Mouse (Mus musculus) stomach, postnatal 0 days (tissue): ENCODE measurements around the gene Hp1bp3. TPM values are rescaled to one million over a fixed set of nuclear protein-coding genes. Genes with fewer than 3 reads are reported as not detected.

ENCODE experiments used
- ATAC-seq: fragments of 200-750 bp; cut with Nextera tagmentation; 2 replicates; pipeline ENCODE4 v1.8.0; 2017; ENCODE audit not compliant: low FRiP score, low TSS enrichment
- DNase-seq: peaks from one replicate; pipeline ENCODE4 v3.0.0-alpha.2; 2016; ENCODE audit warnings: low spot score
- H3K27ac ChIP-seq: fragments of 300-500 bp; sonication (generic); replicated peaks from 2 replicates; pipeline ENCODE4 v1.5.1; 2014; ENCODE audit warnings: mild to moderate bottlenecking, control low read depth
- H3K27me3 ChIP-seq: fragments of 300-500 bp; sonication (generic); 2 replicates; pipeline ENCODE4 v1.6.1; 2014; ENCODE audit warnings: low read length; ENCODE audit not compliant: control insufficient read depth, insufficient read depth
- H3K36me3 ChIP-seq: fragments of 300-500 bp; sonication (generic); 2 replicates; pipeline ENCODE4 v1.6.1; 2014; ENCODE audit warnings: low read length, mixed read lengths; ENCODE audit not compliant: control insufficient read depth, insufficient read depth
- H3K4me1 ChIP-seq: fragments of 300-500 bp; sonication (generic); replicated peaks from 2 replicates; pipeline ENCODE4 v1.6.1; 2014; ENCODE audit warnings: antibody characterized with exemption; ENCODE audit not compliant: control insufficient read depth, insufficient read depth
- H3K4me2 ChIP-seq: fragments of 300-500 bp; sonication (generic); replicated peaks from 2 replicates; pipeline ENCODE4 v1.6.1; 2014; ENCODE audit warnings: low read depth, mild to moderate bottlenecking, control low read depth, moderate library complexity
- H3K4me3 ChIP-seq: fragments of 300-500 bp; sonication (generic); 2 replicates; pipeline ENCODE4 v1.5.1; 2014; ENCODE audit warnings: low read depth, low read length, control low read depth
- H3K9ac ChIP-seq: fragments of 300-500 bp; sonication (generic); 2 replicates; pipeline ENCODE4 v1.6.1; 2014; ENCODE audit warnings: mild to moderate bottlenecking, low read length, control low read depth, mixed read lengths
- H3K9me3 ChIP-seq: fragments of 300-500 bp; sonication (generic); 2 replicates; pipeline ENCODE4 v1.6.1; 2016; ENCODE audit warnings: low read length; ENCODE audit not compliant: control insufficient read depth
- CTCF ChIP-seq: IDR thresholded peaks from 2 replicates; pipeline ENCODE4 v1.5.1; 2016; ENCODE audit warnings: antibody characterized with exemption, low read depth, mild to moderate bottlenecking, moderate library complexity
- EP300 ChIP-seq: optimal IDR thresholded peaks from 2 replicates; pipeline ENCODE3; 2016; ENCODE audit warnings: antibody characterized with exemption
- WGBS: fragments of 180-500 bp; shearing (Covaris S2); extraction: QIAGEN DNeasy Blood & Tissue Kit; methylation state at CpG from one replicate; pipeline ENCODE4 v1.1.7; 2014; 5-methylcytosine and 5-hydroxymethylcytosine counted together
- polyA plus RNA-seq: library from polyadenylated mRNA; unstranded; fragments of >200 nt; fragmentation: Nextera tagmentation; extraction: Ambion mirVana; gene quantifications from 2 replicates; pipeline ENCODE4 v1.2.1, GENCODE M21; 2015

Gene Hp1bp3
- polyA plus RNA-seq, 1 experiment from 2014 or later: 74.7 TPM

- H3K27me3 ChIP-seq: no peaks in the 10 kb centered on the region
- TF ChIP-seq CTCF (no peak), EP300 (no peak)
- no peak overlapping the region for H3K4me2 ChIP-seq
- ATAC-seq (no peak), DNase-seq (no peak)
- H3K9ac ChIP-seq: no peak overlapping the region
- peaks cover 20% of the 10 kb centered on the region for H3K36me3 ChIP-seq
- 79% methylated on average over 10 of the region's 10 CpGs for WGBS
- H3K9me3 ChIP-seq: no peaks in the 10 kb centered on the region
- no peak overlapping the region for H3K27ac ChIP-seq
- no peak overlapping the region for H3K4me3 ChIP-seq
- H3K4me1 ChIP-seq: no peaks in the 10 kb centered on the region
Measured at GRCm38 (mm10) chr4:138223623-138224022, 7.5 kb downstream of the Hp1bp3 start.

DNA sequence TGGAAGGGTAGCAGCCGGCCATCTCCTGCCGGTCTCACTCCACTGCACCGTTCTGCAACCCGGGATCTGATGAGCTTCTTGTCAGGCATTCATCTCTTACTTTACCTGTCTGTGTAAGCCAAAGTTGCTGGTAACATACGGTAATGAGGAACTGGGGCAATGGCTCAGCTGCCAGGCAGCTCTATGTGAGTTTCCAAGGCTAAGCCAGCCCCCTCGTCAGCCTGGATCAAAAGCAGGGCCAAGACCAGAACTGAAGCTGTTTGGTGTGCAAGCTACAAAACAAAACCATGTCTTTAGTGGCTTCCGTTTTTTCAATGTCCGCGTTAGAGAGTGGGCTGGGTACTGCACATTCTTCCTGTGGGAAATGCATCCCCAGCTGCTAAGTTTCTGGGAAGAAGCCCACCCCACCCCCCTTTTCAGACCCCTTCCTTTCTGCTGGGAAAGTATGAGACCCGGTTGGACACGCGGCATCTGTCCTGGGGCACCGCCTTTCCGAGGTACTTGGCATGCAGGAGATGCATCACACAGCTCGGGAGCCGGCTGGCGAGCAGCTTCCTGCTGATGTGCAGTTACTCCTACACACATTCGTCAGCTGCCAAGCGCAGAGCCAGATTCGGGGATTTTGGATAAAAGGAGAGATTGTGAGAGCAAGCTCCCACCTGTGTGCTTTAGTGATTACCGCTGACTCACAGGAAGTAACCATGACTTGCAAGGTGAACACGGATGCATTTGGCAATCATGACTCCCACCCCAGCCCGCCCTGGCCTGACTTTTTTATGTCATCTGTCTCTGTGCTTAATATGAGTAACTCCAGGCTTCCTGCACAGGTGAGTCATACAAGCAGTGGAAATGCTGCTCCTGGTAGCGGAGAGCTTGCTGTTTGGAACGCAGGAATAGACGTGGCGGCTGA, 30.9 kb downstream of the Hp1bp3 start:
- Histone ChIP-seq H3K4me1 (no peaks in the 10 kb centered on the region; the same call in 1 of the 2 replicates), H3K36me3 (peaks cover 11% of the 10 kb centered on the region), H3K27me3 (no peaks in the 10 kb centered on the region; the same call in 1 of the 2 replicates), H3K9me3 (no peaks in the 10 kb centered on the region), H3K9ac (no peak overlapping the region), H3K4me2 (no peak overlapping the region), H3K4me3 (no peak overlapping the region), H3K27ac (no peak overlapping the region; the same call in 1 of the 2 replicates)
- WGBS: 61% methylated on average over 27 of the region's 27 CpGs
- TF ChIP-seq CTCF (no peak), EP300 (no peak)
- DNase-seq: peak; percentile 37
- peak; percentile 33 for ATAC-seq

- Histone ChIP-seq H3K36me3 (peaks cover 7% of the 10 kb centered on the region), H3K4me3 (peak within 1 kb of the TSS; percentile 42), H3K27ac (no peak within 1 kb of the TSS), H3K9ac (peak within 1 kb of the TSS; percentile 48), H3K4me1 (no peaks in the 10 kb centered on the region; the same call in 1 of the 2 replicates), H3K9me3 (no peaks in the 10 kb centered on the region), H3K4me2 (peak within 1 kb of the TSS; percentile 90), H3K27me3 (no peaks in the 10 kb centered on the region; the same call in 1 of the 2 replicates)
- peak; percentile 68 for DNase-seq
- peak; percentile 66 for ATAC-seq
- no peak for TF ChIP-seq CTCF
- TF ChIP-seq EP300: no peak
- 1% methylated on average over 64 of the region's 74 CpGs for WGBS
Measured at GRCm38 (mm10) chr4:138250088-138250960, 34.2 kb downstream of the Hp1bp3 start, which contains the start of the genes Sh2d5 and Kif17. Gene Sh2d5, plus strand, starts transcription at chr4:138250403. Gene Kif17, plus strand, starts transcription at chr4:138250435.

DNA sequence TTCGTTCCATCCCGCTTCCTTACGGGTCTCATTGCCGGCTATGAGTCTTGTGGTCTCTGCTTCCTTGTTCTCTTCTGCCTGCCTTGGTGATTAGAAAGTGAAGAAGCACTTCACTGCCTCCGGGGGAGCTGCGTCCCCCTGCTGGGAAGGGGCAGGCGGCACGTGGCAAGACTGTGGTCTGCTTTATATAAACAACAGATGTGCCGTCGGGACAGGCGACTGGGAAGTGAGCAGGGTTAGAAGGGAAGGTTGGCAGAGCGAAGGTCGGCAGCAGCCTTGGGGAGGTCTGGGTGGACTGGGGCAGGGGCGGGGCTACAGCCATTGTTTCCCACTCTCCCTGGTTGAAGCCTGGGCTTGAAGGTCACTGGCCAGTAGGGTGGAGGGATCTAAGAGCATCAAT, 35.7 kb downstream of the Hp1bp3 start:
- Histone ChIP-seq H3K9me3 (no peaks in the 10 kb centered on the region), H3K9ac (no peak overlapping the region), H3K4me1 (no peaks in the 10 kb centered on the region; the same call in 1 of the 2 replicates), H3K4me3 (peak overlapping the region; percentile 14), H3K36me3 (peaks cover 3% of the 10 kb centered on the region), H3K27me3 (no peaks in the 10 kb centered on the region; the same call in 1 of the 2 replicates), H3K4me2 (peak overlapping the region; percentile 41), H3K27ac (no peak overlapping the region)
- DNase-seq (no peak), ATAC-seq (no peak)
- TF ChIP-seq EP300 (no peak), CTCF (peak; percentile 49)
- WGBS: under 1% methylated on average over 14 of the region's 14 CpGs

GRCm38 (mm10) chr4:138252231-138252630, 36.1 kb downstream of the Hp1bp3 start:
- Histone ChIP-seq H3K27me3 (no peaks in the 10 kb centered on the region; the same call in 1 of the 2 replicates), H3K4me1 (no peaks in the 10 kb centered on the region; the same call in 1 of the 2 replicates), H3K9ac (no peak overlapping the region), H3K36me3 (peaks cover under 1% of the 10 kb centered on the region), H3K9me3 (no peaks in the 10 kb centered on the region), H3K4me2 (peak overlapping the region; percentile 41; the same call in 1 of the 2 replicates), H3K27ac (no peak overlapping the region), H3K4me3 (peak overlapping the region; percentile 14; the same call in 1 of the 2 replicates)
- ATAC-seq (no peak), DNase-seq (no peak)
- no peak for TF ChIP-seq EP300
- TF ChIP-seq CTCF: no peak
- 33% methylated on average over 5 of the region's 5 CpGs for WGBS
